22 mouse cellular contexts compared by ENCODE assay signal in genomic region chr4:135591086-135591485, GRCm38 (mm10). TPM values are rescaled to one million over a fixed set of nuclear protein-coding genes. Genes with fewer than 3 reads are reported as not detected.
DNase-seq lines count a peak whose midpoint lies in the region; ATAC-seq and TF ChIP-seq lines count a peak whose summit lies in the region.
"Had no signal": no experiment of that assay in that cellular context is flagged by ENCODE, and none has a peak within 500 bp of the region (broad histone marks: within the 10 kb centered on the region; RNA-seq: fewer than 3 reads in every experiment).

No protein-coding gene starts in this region.

- no peak overlapping the region for H3K27ac ChIP-seq in forebrain, embryonic 14.5 days (ENCODE audit: low read depth, low read length)
- H3K27ac ChIP-seq in forebrain, embryonic 16.5 days (ENCODE audit: low read length): no peak overlapping the region
- H3K27ac ChIP-seq in lung, postnatal 0 days (ENCODE audit: low read length): no peak overlapping the region
- H3K27ac ChIP-seq: embryonic facial prominence, embryonic 12.5 days; heart, adult 2 months; heart, embryonic 15.5 days; hindbrain, embryonic 14.5 days had no signal

- no peaks in the 10 kb centered on the region; the same call in 1 of the 2 replicates for H3K4me1 ChIP-seq in forebrain, embryonic 14.5 days (ENCODE audit: control insufficient read depth, insufficient read depth, low read length)
- H3K4me1 ChIP-seq in forebrain, embryonic 16.5 days (replicated peaks; ENCODE audit: control insufficient read depth, insufficient read depth, low read length): no peaks in the 10 kb centered on the region; the same call in 1 of the 2 replicates
- 0 out of 2 replicates have a peak, but pooled peaks cover under 1% of the 10 kb centered on the region for H3K4me1 ChIP-seq in lung, postnatal 0 days (ENCODE audit: insufficient read depth, low read depth, low read length)

- no peak overlapping the region for H3K4me3 ChIP-seq in forebrain, embryonic 14.5 days (ENCODE audit: low read depth, low read length)
- H3K4me3 ChIP-seq in forebrain, embryonic 16.5 days (replicated peaks; ENCODE audit: low read length): no peak overlapping the region
- H3K4me3 ChIP-seq in lung, postnatal 0 days (ENCODE audit: low read depth, low read length): no peak overlapping the region
- H3K4me3 ChIP-seq: embryonic facial prominence, embryonic 12.5 days; heart, adult 2 months; heart, embryonic 15.5 days had no signal

- H3K4me2 ChIP-seq in forebrain, embryonic 14.5 days (ENCODE audit: low read length): no peak overlapping the region
- no peak overlapping the region for H3K4me2 ChIP-seq in forebrain, embryonic 16.5 days (ENCODE audit: low read length)
- H3K4me2 ChIP-seq in lung, postnatal 0 days (replicated peaks; ENCODE audit: low read depth, low read length): no peak overlapping the region
- H3K4me2 ChIP-seq: embryonic facial prominence, embryonic 12.5 days; heart, embryonic 11.5 days; heart, embryonic 15.5 days; hindbrain, embryonic 14.5 days had no signal

- 72% methylated on average over 3 of the region's 3 CpGs for WGBS in forebrain, embryonic 14.5 days
- WGBS in forebrain, embryonic 16.5 days: 58% methylated on average over 3 of the region's 3 CpGs
- WGBS in lung, postnatal 0 days: 45% methylated on average over 3 of the region's 3 CpGs

- H3K9ac ChIP-seq in forebrain, embryonic 14.5 days (ENCODE audit: low read length): no peak overlapping the region
- H3K9ac ChIP-seq in forebrain, embryonic 16.5 days (replicated peaks; ENCODE audit: low read depth, low read length): no peak overlapping the region
- no peak overlapping the region for H3K9ac ChIP-seq in lung, postnatal 0 days (replicated peaks; ENCODE audit: low read depth)
- H3K9ac ChIP-seq: embryonic facial prominence, embryonic 12.5 days; forebrain, postnatal 0 days; heart, embryonic 15.5 days; hindbrain, embryonic 14.5 days had no signal

- no peaks in the 10 kb centered on the region for H3K36me3 ChIP-seq in forebrain, embryonic 14.5 days (ENCODE audit: control insufficient read depth, insufficient read depth, low read length)
- no peaks in the 10 kb centered on the region for H3K36me3 ChIP-seq in forebrain, embryonic 16.5 days (ENCODE audit: control insufficient read depth, insufficient read depth)
- H3K36me3 ChIP-seq in lung, postnatal 0 days (ENCODE audit: insufficient read depth, low read length): no peaks in the 10 kb centered on the region
- H3K36me3 ChIP-seq: embryonic facial prominence, embryonic 12.5 days; G1E; heart, embryonic 15.5 days had no signal

- no peak for TF ChIP-seq CTCF in lung, postnatal 0 days (IDR thresholded peaks at IDR 0.05)

- ATAC-seq in forebrain, embryonic 14.5 days: no peak
- no peak for ATAC-seq in forebrain, embryonic 16.5 days
- no peak for ATAC-seq in lung, postnatal 0 days
- ATAC-seq: CD4-positive, CD25-positive, alpha-beta regulatory T cell, adult 4 months; forebrain, postnatal 0 days had no signal

- no peak for TF ChIP-seq EP300 in lung, postnatal 0 days (IDR thresholded peaks at IDR 0.05)

- peak; percentile 78 to 84 for DNase-seq in cerebellum, postnatal 10 days
- no peak for DNase-seq in cerebellum, adult 8-10 months
- peak; percentile 39 for DNase-seq in forebrain, embryonic 14.5 days (ENCODE audit: low spot score)
- DNase-seq in lung, postnatal 0 days (ENCODE audit: low spot score): peak; percentile 25
- no peak for DNase-seq in lung, postnatal 4 days
- no peak for DNase-seq in layer of hippocampus, postnatal 36 days
- DNase-seq: adrenal gland, adult 8-10 months; adrenal gland, postnatal 36 days; B cell, adult 2 months; forebrain, postnatal 0 days; gastrocnemius, postnatal 14 days; heart, adult 2 months; heart, postnatal 14 days had no signal

- 0 out of 2 replicates have a peak, but pooled peaks cover 2% of the 10 kb centered on the region for H3K9me3 ChIP-seq in forebrain, embryonic 14.5 days (replicated peaks; ENCODE audit: control insufficient read depth, low read length)
- H3K9me3 ChIP-seq in forebrain, embryonic 16.5 days (ENCODE audit: control insufficient read depth, low read length): peaks cover 4% of the 10 kb centered on the region; the same call in 1 of the 2 replicates
- no peaks in the 10 kb centered on the region for H3K9me3 ChIP-seq in lung, postnatal 0 days (ENCODE audit: low read length)
- H3K9me3 ChIP-seq: embryonic facial prominence, embryonic 12.5 days; G1E; heart, embryonic 15.5 days had no signal

- no peaks in the 10 kb centered on the region for H3K27me3 ChIP-seq in forebrain, embryonic 14.5 days (replicated peaks; ENCODE audit: control insufficient read depth, insufficient read depth, low read length)
- H3K27me3 ChIP-seq in forebrain, embryonic 16.5 days (replicated peaks; ENCODE audit: control insufficient read depth, insufficient read depth, low read length): no peaks in the 10 kb centered on the region
- H3K27me3 ChIP-seq in lung, postnatal 0 days (replicated peaks; ENCODE audit: insufficient read depth, low read length): no peaks in the 10 kb centered on the region
- H3K27me3 ChIP-seq: embryonic facial prominence, embryonic 12.5 days had no signal

RNA-seq across cellular contexts. Expression of gene Grhl3, which starts 17.7 kb away (rescaled TPM):
- 0.55 and 0.62 TPM in 2 replicates for polyA plus RNA-seq in forebrain, embryonic 14.5 days (2014; fragmentation: Nextera tagmentation; extraction: Ambion mirVana)
- polyA plus RNA-seq in forebrain, embryonic 16.5 days (2015; fragmentation: Nextera tagmentation; extraction: Ambion mirVana): 0.39 and 0.60 TPM in 2 replicates
- polyA plus RNA-seq in lung, postnatal 0 days (2015; fragmentation: Nextera tagmentation; extraction: Ambion mirVana): 1.2 and 1.5 TPM in 2 replicates
- total RNA-seq in layer of hippocampus, postnatal 36 days (2021): under 1 TPM; 0.66 to 0.70 TPM
- total RNA-seq: adrenal gland, postnatal 36 days; G1E; heart, postnatal 14 days; hematopoietic stem cell, adult 5-6 weeks had no signal
- polyA plus RNA-seq: CD4-positive, CD25-positive, alpha-beta regulatory T cell, adult 4 months; G1E; gonadal fat pad, adult 2 months had no signal

Comparison
In these comparisons a context has a peak if more than half of its experiments do, and no peak if none do; other contexts are left out.
1. DNase-seq: peak in cerebellum, postnatal 10 days (2 of 2), forebrain, embryonic 14.5 days (single experiment) and lung, postnatal 0 days (single experiment); none in cerebellum, adult 8-10 months (single experiment), lung, postnatal 4 days (0 of 2) and layer of hippocampus, postnatal 36 days (0 of 2).